Mouse (Mus musculus): ENCODE measurements at regions not wholly inside any gene's neighbourhood (a gene's known extent, or its start where the extent isn't known, plus 50 kb on each side); places are given as distances from the start of the nearest gene placed in this dataset.

- H3K9ac ChIP-seq (replicated peaks): no peak overlapping the region
- no peaks in the 10 kb centered on the region for H3K9me3 ChIP-seq
- no peaks in the 10 kb centered on the region for H3K36me3 ChIP-seq
- no peak overlapping the region for H3K4me2 ChIP-seq (replicated peaks)
- no peaks in the 10 kb centered on the region for H3K4me1 ChIP-seq (replicated peaks)
- no peaks in the 10 kb centered on the region for H3K27me3 ChIP-seq
- ATAC-seq: no peak
- no peak overlapping the region for H3K4me3 ChIP-seq (replicated peaks)
- WGBS: 83% methylated on average over 3 of the region's 3 CpGs
- H3K27ac ChIP-seq: no peak overlapping the region
Measured at GRCm38 (mm10) chr8:63587871-63588270, 364.2 kb downstream of the Sgo2b start.

GRCm38 (mm10) chr8:63574500-63574899 is 377.5 kb downstream of the Sgo2b start:
- Histone ChIP-seq H3K27me3 (no peaks in the 10 kb centered on the region), H3K9me3 (no peaks in the 10 kb centered on the region), H3K9ac (replicated peaks) (no peak overlapping the region), H3K4me2 (replicated peaks) (no peak overlapping the region), H3K27ac (no peak overlapping the region), H3K36me3 (no peaks in the 10 kb centered on the region), H3K4me3 (replicated peaks) (no peak overlapping the region), H3K4me1 (replicated peaks) (no peaks in the 10 kb centered on the region)
- ATAC-seq: no peak
- 76% methylated on average over 3 of the region's 3 CpGs for whole genome bisulfite sequencing

- Histone ChIP-seq H3K4me2 (replicated peaks) (no peak overlapping the region), H3K4me1 (replicated peaks) (no peaks in the 10 kb centered on the region), H3K9ac (replicated peaks) (no peak overlapping the region), H3K9me3 (no peaks in the 10 kb centered on the region), H3K27ac (no peak overlapping the region), H3K36me3 (no peaks in the 10 kb centered on the region), H3K4me3 (replicated peaks) (no peak overlapping the region), H3K27me3 (no peaks in the 10 kb centered on the region)
- WGBS: 93% methylated on average over 3 of the region's 3 CpGs
- ATAC-seq: no peak
Measured at GRCm38 (mm10) chr8:63539296-63539695, 412.8 kb downstream of the Sgo2b start.

GRCm38 (mm10) chr8:63529763-63530558 is 422.1 kb downstream of the Sgo2b start:
- 48% methylated on average over 6 of the region's 6 CpGs for WGBS
- peak; percentile 79 for ATAC-seq
- no peaks in the 10 kb centered on the region for H3K9me3 ChIP-seq
- H3K4me3 ChIP-seq (replicated peaks): no peak overlapping the region
- H3K27ac ChIP-seq: no peak overlapping the region
- H3K4me2 ChIP-seq (replicated peaks): no peak overlapping the region
- 0 out of 2 replicates have a peak, but pooled peaks cover 5% of the 10 kb centered on the region for H3K27me3 ChIP-seq
- 0 out of 2 replicates have a peak, but pooled peaks cover 4% of the 10 kb centered on the region for H3K4me1 ChIP-seq (replicated peaks)
- H3K9ac ChIP-seq (replicated peaks): no peak overlapping the region
- H3K36me3 ChIP-seq: no peaks in the 10 kb centered on the region

Data from midbrain, embryonic 13.5 days (tissue).